Mouse (Mus musculus): ENCODE measurements around the gene Rorc. TPM values are rescaled to one million over a fixed set of nuclear protein-coding genes. Genes with fewer than 3 reads are reported as not detected.

Gene Rorc
- total and polyA plus RNA-seq, 3 experiments = 0.47 to 1.2 (median 1.2) TPM

- in situ Hi-C loops (cut with MboI; ENCODE audit: low pct_ligation_motif_present, low pct_unique_long_range_greater_than_20kb, low sequenced_read_pairs) = no loop called here
- H3K9ac ChIP-seq (ENCODE audit: insufficient read depth, low read depth) = no peak overlapping the region
- H3K79me2 ChIP-seq (replicated peaks; ENCODE audit: control insufficient read depth, extremely low read depth, insufficient read depth, poor library complexity, severe bottlenecking) = no peaks in the 10 kb centered on the region
- H3K27me3 ChIP-seq (replicated peaks) = no peaks in the 10 kb centered on the region
- peak; percentile 93 for DNase-seq (ENCODE audit: extremely low read depth)
- TF ChIP-seq MAZ (IDR thresholded peaks at IDR 0.05; ENCODE audit: low read depth, low read length) (no peak), CHD2 (IDR thresholded peaks at IDR 0.05; ENCODE audit: low read length) (no peak), MEF2A (IDR thresholded peaks at IDR 0.05; ENCODE audit: borderline replicate concordance, low read depth, low read length) (peak; percentile 33; the same call in 1 of the 2 replicates), POLR2A (IDR thresholded peaks at IDR 0.05; ENCODE audit: low read depth, low read length) (no peak), MAX (IDR thresholded peaks at IDR 0.05; ENCODE audit: low read length) (no peak), USF1 (IDR thresholded peaks at IDR 0.05; ENCODE audit: low read depth, low read length) (no peak), ZMIZ1 (IDR thresholded peaks at IDR 0.05; ENCODE audit: low read depth, low read length) (no peak), EP300 (IDR thresholded peaks at IDR 0.05; ENCODE audit: low read length) (peak; percentile 15; the same call in 1 of the 2 replicates), SMC3 (IDR thresholded peaks at IDR 0.05; ENCODE audit: low read depth, low read length) (peak; percentile 95), MYC (IDR thresholded peaks at IDR 0.05; ENCODE audit: low read depth, low read length) (peak; percentile 71), ZKSCAN1 (IDR thresholded peaks at IDR 0.05; ENCODE audit: borderline replicate concordance, low read depth, low read length) (no peak), MAFK (IDR thresholded peaks at IDR 0.05; ENCODE audit: insufficient replicate concordance, low read length) (no peak), ELF1 (IDR thresholded peaks at IDR 0.05; ENCODE audit: low read depth, low read length) (peak; percentile 53; the same call in 1 of the 2 replicates), CHD1 (IDR thresholded peaks at IDR 0.05; ENCODE audit: low read depth, low read length) (no peak), TBP (conservative IDR thresholded peaks at IDR 0.05; ENCODE audit: low read depth, low read length) (peak; percentile 58; the same call in 1 of the 2 replicates), TCF12 (IDR thresholded peaks at IDR 0.05; ENCODE audit: low read depth, low read length) (0 out of 2 replicates have a peak, but pooled peaks have one; percentile 21), JUN (IDR thresholded peaks at IDR 0.05; ENCODE audit: insufficient read depth, low read depth, low read length) (no peak), ZNF384 (IDR thresholded peaks at IDR 0.05; ENCODE audit: low read depth, low read length) (peak; percentile 29; the same call in 1 of the 2 replicates), MXI1 (IDR thresholded peaks at IDR 0.05; ENCODE audit: low read depth, low read length) (0 out of 2 replicates have a peak, but pooled peaks have one; percentile 24), UBTF (IDR thresholded peaks at IDR 0.05; ENCODE audit: low read depth, low read length) (no peak), HCFC1 (IDR thresholded peaks at IDR 0.05; ENCODE audit: low read depth, low read length) (peak; percentile 33; the same call in 1 of the 2 replicates), BHLHE40 (IDR thresholded peaks at IDR 0.05; ENCODE audit: low read depth, low read length) (peak; percentile 31), IRF4 (IDR thresholded peaks at IDR 0.05; ENCODE audit: low read depth, low read length) (peak; percentile 59; the same call in 1 of the 2 replicates), RCOR1 (conservative IDR thresholded peaks at IDR 0.05; ENCODE audit: low read depth, low read length) (peak; percentile 47; the same call in 1 of the 2 replicates), PAX5 (IDR thresholded peaks at IDR 0.05; ENCODE audit: low read length) (no peak), SIN3A (IDR thresholded peaks at IDR 0.05; ENCODE audit: low read length) (peak; percentile 66), RAD21 (IDR thresholded peaks at IDR 0.05; ENCODE audit: low read depth, low read length) (peak; percentile 98), KAT2A (IDR thresholded peaks at IDR 0.05; ENCODE audit: insufficient replicate concordance, low read length) (no peak), NRF1 (IDR thresholded peaks at IDR 0.05; ENCODE audit: low read depth, low read length) (0 out of 2 replicates have a peak, but pooled peaks have one; percentile 45), ETS1 (conservative IDR thresholded peaks at IDR 0.05; ENCODE audit: low read depth, low read length) (no peak), USF2 (conservative IDR thresholded peaks at IDR 0.05; ENCODE audit: low read depth, low read length) (no peak), NELFE (IDR thresholded peaks at IDR 0.05; ENCODE audit: low read depth, low read length) (peak; percentile 55; the same call in 1 of the 2 replicates), E2F4 (IDR thresholded peaks at IDR 0.05; ENCODE audit: insufficient replicate concordance, low read depth, low read length) (no peak), JUND (conservative IDR thresholded peaks at IDR 0.05; ENCODE audit: low read depth, low read length) (peak; percentile 57), CTCF (conservative IDR thresholded peaks at IDR 0.05 in 1 of 2, IDR thresholded peaks at IDR 0.05 in 1 of 2; ENCODE audit: low read depth in 2 of 2, low read length in 2 of 2) (peak; percentile 59 to 97; a peak in 3 of 4 replicates), POLR2AphosphoS2 (IDR thresholded peaks at IDR 0.05; ENCODE audit: low read depth, low read length) (no peak), ZC3H11A (IDR thresholded peaks at IDR 0.05; ENCODE audit: low read depth, low read length) (peak; percentile 76; the same call in 1 of the 2 replicates), GABPA (IDR thresholded peaks at IDR 0.05; ENCODE audit: insufficient replicate concordance, low read depth, low read length) (no peak)
- H3K9me3 ChIP-seq (replicated peaks; ENCODE audit: low read length) = peaks cover 10% of the 10 kb centered on the region
- peaks cover 0 to 11% of the 10 kb centered on the region in 2 experiments for H3K36me3 ChIP-seq (replicated peaks in 1 of 2; ENCODE audit: control insufficient read depth in 1 of 2, insufficient read depth in 1 of 2, low read length in 1 of 2)
- dilution Hi-C loops (cut with MboI; ENCODE audit: extremely low pct_ligation_motif_present, extremely low pct_unique_long_range_greater_than_20kb, low sequenced_read_pairs) = no loop called here
- no peak overlapping the region for H3K4me2 ChIP-seq (ENCODE audit: insufficient read depth, low read depth, poor library complexity, severe bottlenecking)
- no peak overlapping the region for H3K27ac ChIP-seq (ENCODE audit: insufficient read depth, low read depth)
- peak overlapping the region in 1 of 3 experiments; percentile 25 for H3K4me3 ChIP-seq (replicated peaks in 1 of 3; ENCODE audit: low read depth in 2 of 3, low read length in 2 of 3, poor library complexity in 1 of 3)
- peaks cover 0 to 12% of the 10 kb centered on the region in 2 experiments; a peak in 2 of 4 replicates for H3K4me1 ChIP-seq (ENCODE audit: control insufficient read depth in 1 of 2, insufficient read depth in 2 of 2)
Observed at GRCm38 (mm10) chr3:94366761-94367160, 5.8 kb upstream of the Rorc start.
